Mouse (Mus musculus) MEL (cell line): ENCODE results near the gene Siglec1. TPM values are rescaled to one million over a fixed set of nuclear protein-coding genes. Genes with fewer than 3 reads are reported as not detected.

ENCODE experiments used
- DNase-seq: peaks from one replicate; pipeline ENCODE4 v3.0.0; 2011; ENCODE audit warnings: low read depth, low spot score
- H3K27ac ChIP-seq: 2 replicates; pipeline ENCODE4 v1.5.1; 2012; ENCODE audit warnings: low read depth, mild to moderate bottlenecking, control low read depth, low read length, moderate library complexity; ENCODE audit not compliant: control insufficient read depth
- H3K27me3 ChIP-seq, 2 experiments: fragments of 150-350 bp in 1 of 2; sonication (generic) in 1 of 2; 2 replicates each; pipeline ENCODE4 v1.6.1; 2012; ENCODE audit warnings: low read length in 2 of 2, mild to moderate bottlenecking in 2 of 2, improper control_type of control experiment in 1 of 2, moderate library complexity in 1 of 2; ENCODE audit not compliant: insufficient read depth in 2 of 2, control insufficient read depth in 1 of 2
- H3K36me3 ChIP-seq, 2 experiments: 2 replicates each; pipeline ENCODE4 v1.6.1; 2012 to 2014; ENCODE audit warnings: low read length in 2 of 2, improper control_type of control experiment in 1 of 2, inconsistent platforms in 1 of 2, mild to moderate bottlenecking in 1 of 2; ENCODE audit not compliant: insufficient read depth in 2 of 2, control insufficient read depth in 1 of 2
- H3K4me1 ChIP-seq, 2 experiments: fragments of 150-350 bp in 1 of 2; sonication (generic) in 1 of 2; 2 replicates each; pipeline ENCODE4 v1.6.1; 2012; ENCODE audit warnings: low read length in 2 of 2, improper control_type of control experiment in 1 of 2, mild to moderate bottlenecking in 1 of 2; ENCODE audit not compliant: insufficient read depth in 2 of 2, control insufficient read depth in 1 of 2
- H3K4me3 ChIP-seq, 2 experiments: fragments of 150-350 bp in 1 of 2; sonication (generic) in 1 of 2; 2 replicates each; pipeline ENCODE4 v1.5.1; 2012; ENCODE audit warnings: low read depth in 2 of 2, low read length in 2 of 2, mild to moderate bottlenecking in 2 of 2, moderate library complexity in 2 of 2, control low read depth in 1 of 2, improper control_type of control experiment in 1 of 2; ENCODE audit not compliant: control insufficient read depth in 1 of 2, insufficient read depth in 1 of 2
- H3K79me2 ChIP-seq: 2 replicates; pipeline ENCODE4 v1.6.1; 2012; ENCODE audit warnings: mild to moderate bottlenecking, low read length, moderate library complexity; ENCODE audit not compliant: control insufficient read depth, poor library complexity, insufficient read depth
- H3K9ac ChIP-seq: 2 replicates; pipeline ENCODE4 v1.6.1; 2012; ENCODE audit warnings: low read depth, mild to moderate bottlenecking, control low read depth, low read length, moderate library complexity; ENCODE audit not compliant: control insufficient read depth, poor library complexity, severe bottlenecking
- H3K9me3 ChIP-seq: fragments of 150-350 bp; sonication (generic); replicated peaks from 2 replicates; pipeline ENCODE4 v1.6.1; 2012; ENCODE audit warnings: mild to moderate bottlenecking, low read length, improper control_type of control experiment, moderate library complexity; ENCODE audit not compliant: insufficient read depth
- BHLHE40 ChIP-seq: IDR thresholded peaks from 2 replicates; pipeline ENCODE4 v1.6.1; 2012; ENCODE audit warnings: low read depth, mild to moderate bottlenecking, inconsistent platforms, low read length, improper control_type of control experiment, borderline replicate concordance
- CTCF ChIP-seq, 3 experiments: IDR thresholded peaks in 2 of 3; conservative IDR thresholded peaks in 1 of 3; 2 replicates each; pipeline ENCODE4 v1.5.1; 2011 to 2012; ENCODE audit warnings: low read length in 3 of 3, low read depth in 2 of 3, mild to moderate bottlenecking in 2 of 3, improper control_type of control experiment in 1 of 3, inconsistent platforms in 1 of 3, mixed read lengths in 1 of 3, moderate library complexity in 1 of 3; ENCODE audit not compliant: control insufficient read depth in 1 of 3, insufficient read depth in 1 of 3, poor library complexity in 1 of 3, severe bottlenecking in 1 of 3
- EP300 ChIP-seq, 2 experiments: IDR thresholded peaks; 2 replicates each; pipeline ENCODE4 v1.6.1; 2011; ENCODE audit warnings: improper control_type of control experiment in 2 of 2, low read length in 2 of 2, low read depth in 1 of 2, mild to moderate bottlenecking in 1 of 2
- GABPA ChIP-seq: IDR thresholded peaks from 2 replicates; pipeline ENCODE4 v1.6.1; 2012; ENCODE audit warnings: low read depth, mild to moderate bottlenecking, inconsistent platforms, low read length, improper control_type of control experiment, moderate library complexity
- JUND ChIP-seq: IDR thresholded peaks from 2 replicates; pipeline ENCODE4 v1.6.1; 2011; ENCODE audit warnings: low read depth, mild to moderate bottlenecking, improper control_type of control experiment, low read length
- KAT2A ChIP-seq: conservative IDR thresholded peaks from 2 replicates; pipeline ENCODE4 v1.6.1; 2012; ENCODE audit warnings: low read depth, low read length, improper control_type of control experiment, inconsistent platforms
- MAX ChIP-seq: IDR thresholded peaks from 2 replicates; pipeline ENCODE4 v1.6.1; 2011; ENCODE audit warnings: low read length, improper control_type of control experiment
- NELFE ChIP-seq: IDR thresholded peaks from 2 replicates; pipeline ENCODE4 v1.6.1; 2011; ENCODE audit warnings: low read depth, low read length, improper control_type of control experiment
- NRF1 ChIP-seq: IDR thresholded peaks from 2 replicates; pipeline ENCODE4 v1.6.1; 2014; ENCODE audit warnings: low read depth, mild to moderate bottlenecking, inconsistent platforms, low read length, improper control_type of control experiment, moderate library complexity; ENCODE audit not compliant: poor library complexity, insufficient read depth, severe bottlenecking
- POLR2AphosphoS2 ChIP-seq: IDR thresholded peaks from 2 replicates; pipeline ENCODE4 v1.6.1; 2011; ENCODE audit warnings: low read length, improper control_type of control experiment
- SIN3A ChIP-seq: IDR thresholded peaks from 2 replicates; pipeline ENCODE4 v1.6.1; 2012; ENCODE audit warnings: low read length, improper control_type of control experiment, inconsistent platforms
- SMC3 ChIP-seq: IDR thresholded peaks from 2 replicates; pipeline ENCODE4 v1.6.1; 2011; ENCODE audit warnings: low read depth, low read length, improper control_type of control experiment
- TBP ChIP-seq: IDR thresholded peaks from 2 replicates; pipeline ENCODE4 v1.8.0; 2011; ENCODE audit warnings: low read depth, low read length, improper control_type of control experiment
- ZMIZ1 ChIP-seq: IDR thresholded peaks from 2 replicates; pipeline ENCODE4 v1.6.1; 2012; ENCODE audit warnings: low read depth, mild to moderate bottlenecking, inconsistent platforms, low read length, improper control_type of control experiment, moderate library complexity
- ZNF384 ChIP-seq: IDR thresholded peaks from 2 replicates; pipeline ENCODE4 v1.6.1; 2012; ENCODE audit warnings: low read depth, mild to moderate bottlenecking, inconsistent platforms, low read length, improper control_type of control experiment
- polyA plus RNA-seq, 2 experiments: library from polyadenylated mRNA; stranded (reverse) in 1 of 2; unstranded in 1 of 2; fragments of >175 nt in 1 of 2; fragments of >200 nt in 1 of 2; gene quantifications; 2 replicates each; pipeline versions ENCODE4 v1.2.1 to v1.2.4; 2012; ENCODE audit warnings: low replicate concordance in 2 of 2, low read depth in 1 of 2; ENCODE audit not compliant: insufficient read length in 2 of 2, insufficient read depth in 1 of 2, missing spikeins in 1 of 2
- total RNA-seq: library from RNA; depleted of rRNA; stranded (reverse); fragments of 300-350 nt; gene quantifications from 2 replicates; pipeline ENCODE4 v1.2.3, GENCODE M21; 2012

Siglec1 gene
- total and polyA plus RNA-seq, 3 experiments = 0.04 to 0.07 TPM; not detected in 1

DNA sequence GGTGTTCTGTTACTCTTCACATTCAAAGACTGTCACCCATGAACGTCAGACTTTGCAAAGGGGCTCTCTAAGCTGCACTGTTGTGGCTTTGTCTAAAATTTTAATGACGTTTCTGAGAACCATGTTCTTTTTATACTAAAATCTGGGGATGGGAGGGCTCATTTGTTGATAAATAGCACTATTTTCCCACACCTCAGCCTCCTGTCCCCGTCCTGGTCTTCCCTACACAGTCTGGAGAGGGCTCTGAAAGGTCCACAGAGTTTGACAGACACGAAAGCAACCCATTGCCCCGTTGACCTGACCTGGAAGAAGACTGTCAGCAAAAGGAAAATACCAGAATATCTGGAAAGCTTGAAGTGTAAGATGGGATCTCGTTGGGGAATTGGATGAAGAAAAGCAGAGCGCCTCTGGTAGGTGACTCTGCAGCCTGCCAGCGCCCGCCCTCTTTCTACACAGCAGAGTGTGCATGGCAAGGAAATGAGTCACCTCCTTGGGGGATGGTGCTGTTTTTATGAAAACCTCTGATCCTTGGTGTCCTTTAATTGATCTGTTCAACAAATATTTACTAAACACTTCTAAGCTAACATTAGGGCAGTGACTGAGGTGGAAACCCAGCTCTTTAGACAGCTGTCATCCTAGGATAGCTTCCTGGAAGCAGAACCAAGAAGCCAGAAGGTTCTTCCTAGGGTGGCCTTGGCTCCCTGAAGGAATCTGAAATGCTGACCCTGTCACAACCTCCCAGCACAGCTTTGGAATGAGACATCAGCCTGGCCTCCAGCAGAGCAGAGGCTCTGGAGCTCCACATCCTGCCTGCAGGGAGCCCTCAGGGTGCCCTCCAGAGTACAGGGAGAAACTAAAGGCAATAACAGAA is 57.3 kb downstream of the Siglec1 start:
- H3K79me2 ChIP-seq = no peaks in the 10 kb centered on the region
- TF ChIP-seq ZMIZ1 (no peak), CTCF (IDR thresholded peaks at IDR 0.05 in 2 of 3, conservative IDR thresholded peaks at IDR 0.05 in 1 of 3; ENCODE audit: control insufficient read depth in 1 of 3, insufficient read depth in 1 of 3, low read depth in 2 of 3, low read length in 3 of 3, poor library complexity in 1 of 3, severe bottlenecking in 1 of 3) (no peak), JUND (no peak), TBP (no peak), NRF1 (no peak), GABPA (no peak), KAT2A (no peak)
- H3K27ac ChIP-seq = no peak overlapping the region
- H3K4me3 ChIP-seq = no peak overlapping the region
- DNase-seq = peak; percentile 28
- H3K4me1 ChIP-seq = 0 out of 4 replicates have a peak, but pooled peaks cover 0 to 3% of the 10 kb centered on the region in 2 experiments
- H3K9me3 ChIP-seq = no peaks in the 10 kb centered on the region
- no peaks in the 10 kb centered on the region; a peak in 2 of 4 replicates for H3K36me3 ChIP-seq
- H3K27me3 ChIP-seq = no peaks in the 10 kb centered on the region
- H3K9ac ChIP-seq = no peak overlapping the region

DNA sequence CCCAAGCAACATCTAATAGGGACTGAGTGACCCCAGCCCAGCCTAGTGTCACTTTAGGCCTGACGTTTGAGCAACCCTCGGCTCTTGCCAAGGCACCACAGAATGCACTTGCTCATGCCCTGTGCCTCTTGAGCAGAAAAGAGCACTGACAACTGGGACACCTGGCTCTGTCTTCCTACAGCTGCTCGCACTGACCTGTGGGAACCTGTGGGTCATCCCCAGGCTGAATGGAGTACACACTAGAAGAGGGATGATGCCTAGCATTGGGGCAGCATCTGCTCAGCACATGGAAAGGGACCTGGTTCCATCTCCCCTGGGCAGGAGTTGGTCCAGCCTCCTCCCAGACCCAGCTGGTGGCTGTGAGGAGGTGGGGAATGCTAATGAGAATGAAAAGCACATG is 59.6 kb downstream of the Siglec1 start:
- TF ChIP-seq POLR2AphosphoS2 (no peak), GABPA (no peak), ZNF384 (no peak), SMC3 (no peak), SIN3A (no peak), MAX (no peak), NELFE (no peak), BHLHE40 (no peak), EP300 (IDR thresholded peaks at IDR 0.05; ENCODE audit: low read depth in 1 of 2, low read length in 2 of 2) (no peak)
- Histone ChIP-seq H3K79me2 (no peaks in the 10 kb centered on the region), H3K4me1 (0 out of 4 replicates have a peak, but pooled peaks cover 0 to 3% of the 10 kb centered on the region in 2 experiments), H3K36me3 (no peaks in the 10 kb centered on the region; a peak in 2 of 4 replicates), H3K4me3 (no peak overlapping the region), H3K9ac (no peak overlapping the region), H3K9me3 (no peaks in the 10 kb centered on the region), H3K27me3 (no peaks in the 10 kb centered on the region), H3K27ac (no peak overlapping the region)
- DNase-seq = no peak
